Mouse (Mus musculus) liver, embryonic 16.5 days (tissue): ENCODE results near the gene Egflam. TPM values are rescaled to one million over a fixed set of nuclear protein-coding genes. Genes with fewer than 3 reads are reported as not detected.

Experiments
- ATAC-seq: fragments of 200-750 bp; cut with Nextera tagmentation; 2 replicates; pipeline ENCODE4 v1.8.0; 2017; ENCODE audit warnings: low read depth, mild to moderate bottlenecking, moderate number of reproducible peaks, moderate library complexity
- H3K27ac ChIP-seq: fragments of 300-500 bp; sonication (generic); 2 replicates; pipeline ENCODE4 v1.5.1; 2014; ENCODE audit warnings: mild to moderate bottlenecking, low read length
- H3K27me3 ChIP-seq: fragments of 300-500 bp; sonication (generic); 2 replicates; pipeline ENCODE4 v1.6.1; 2014; ENCODE audit warnings: low read depth, low read length, mixed read lengths; ENCODE audit not compliant: control insufficient read depth, insufficient read depth
- H3K36me3 ChIP-seq: fragments of 300-500 bp; sonication (generic); 2 replicates; pipeline ENCODE4 v1.6.1; 2014; ENCODE audit warnings: mild to moderate bottlenecking; ENCODE audit not compliant: control insufficient read depth, insufficient read depth
- H3K4me1 ChIP-seq: fragments of 300-500 bp; sonication (generic); 2 replicates; pipeline ENCODE4 v1.6.1; 2014; ENCODE audit warnings: low read depth, low read length, mixed read lengths; ENCODE audit not compliant: control insufficient read depth
- H3K4me2 ChIP-seq: fragments of 300-500 bp; sonication (generic); 2 replicates; pipeline ENCODE4 v1.6.1; 2014; ENCODE audit warnings: low read depth, low read length, mixed read lengths
- H3K4me3 ChIP-seq: fragments of 300-500 bp; sonication (generic); 2 replicates; pipeline ENCODE4 v1.5.1; 2014; ENCODE audit warnings: low read depth, mild to moderate bottlenecking, low read length
- H3K9ac ChIP-seq: fragments of 300-500 bp; sonication (generic); 2 replicates; pipeline ENCODE4 v1.6.1; 2014; ENCODE audit warnings: low read depth, low read length
- H3K9me3 ChIP-seq: fragments of 300-500 bp; sonication (generic); replicated peaks from 2 replicates; pipeline ENCODE4 v1.6.1; 2016; ENCODE audit warnings: low read length; ENCODE audit not compliant: control insufficient read depth
- WGBS: fragments of 180-500 bp; shearing (Covaris S2); extraction: QIAGEN DNeasy Blood & Tissue Kit; methylation state at CpG from one replicate; pipeline ENCODE4 v1.1.7; 2014; ENCODE audit not compliant: insufficient replicate concordance; 5-methylcytosine and 5-hydroxymethylcytosine counted together
- polyA plus RNA-seq: library from polyadenylated mRNA; unstranded; fragments of >200 nt; fragmentation: Nextera tagmentation; extraction: Ambion mirVana; gene quantifications from 2 replicates; pipeline ENCODE4 v1.2.1, GENCODE M21; 2015

Gene Egflam
- polyA plus RNA-seq, 1 experiment from 2014 or later: 0.90 TPM

GRCm38 (mm10) chr15:7263339-7263738 lies 134.9 kb downstream of the Egflam start:
- WGBS: 70% methylated on average over 9 of the region's 9 CpGs
- H3K4me3 ChIP-seq: no peak overlapping the region
- H3K27me3 ChIP-seq: no peaks in the 10 kb centered on the region
- no peak overlapping the region for H3K4me2 ChIP-seq
- no peaks in the 10 kb centered on the region for H3K9me3 ChIP-seq
- H3K36me3 ChIP-seq: no peaks in the 10 kb centered on the region
- no peaks in the 10 kb centered on the region for H3K4me1 ChIP-seq
- ATAC-seq: no peak
- H3K9ac ChIP-seq: no peak overlapping the region
- H3K27ac ChIP-seq: no peak overlapping the region

GRCm38 (mm10) chr15:7261371-7261770 lies 136.8 kb downstream of the Egflam start:
- Histone ChIP-seq H3K9me3 (no peaks in the 10 kb centered on the region), H3K4me1 (no peaks in the 10 kb centered on the region)
- WGBS: 47% methylated on average over 1 of the region's 1 CpGs

GRCm38 (mm10) chr15:7256577-7256976 lies 141.6 kb downstream of the Egflam start:
- H3K4me1 ChIP-seq: no peaks in the 10 kb centered on the region
- no peaks in the 10 kb centered on the region for H3K36me3 ChIP-seq
- H3K4me2 ChIP-seq: no peak overlapping the region
- 43% methylated on average over 3 of the region's 3 CpGs for WGBS
- no peak for ATAC-seq
- H3K9ac ChIP-seq: no peak overlapping the region
- no peaks in the 10 kb centered on the region for H3K9me3 ChIP-seq
- H3K27me3 ChIP-seq: no peaks in the 10 kb centered on the region
- H3K4me3 ChIP-seq: no peak overlapping the region
- H3K27ac ChIP-seq: no peak overlapping the region

More at GRCm38 (mm10) chr15:7261371-7261770, 136.8 kb downstream of the Egflam start:
- H3K36me3 ChIP-seq: no peaks in the 10 kb centered on the region
- no peak overlapping the region for H3K4me3 ChIP-seq
- H3K9ac ChIP-seq: no peak overlapping the region
- no peak overlapping the region for H3K4me2 ChIP-seq
- H3K27me3 ChIP-seq: no peaks in the 10 kb centered on the region
- no peak for ATAC-seq
- H3K27ac ChIP-seq: no peak overlapping the region

GRCm38 (mm10) chr15:7253326-7253725 lies 144.9 kb downstream of the Egflam start:
- no peaks in the 10 kb centered on the region for H3K4me1 ChIP-seq
- no peak overlapping the region for H3K4me2 ChIP-seq

GRCm38 (mm10) chr15:7252106-7252636 lies 146.0 kb downstream of the Egflam start:
- H3K4me3 ChIP-seq: no peak overlapping the region
- no peak overlapping the region for H3K4me2 ChIP-seq
- H3K27me3 ChIP-seq: no peaks in the 10 kb centered on the region
- no peak overlapping the region for H3K27ac ChIP-seq
- ATAC-seq: no peak
- H3K4me1 ChIP-seq: no peaks in the 10 kb centered on the region
- H3K36me3 ChIP-seq: no peaks in the 10 kb centered on the region
- H3K9ac ChIP-seq: no peak overlapping the region
- WGBS: 45% methylated on average over 12 of the region's 12 CpGs
- no peaks in the 10 kb centered on the region for H3K9me3 ChIP-seq

More at GRCm38 (mm10) chr15:7253326-7253725, 144.9 kb downstream of the Egflam start:
- Histone ChIP-seq H3K9me3 (no peaks in the 10 kb centered on the region), H3K27ac (no peak overlapping the region), H3K4me3 (no peak overlapping the region), H3K27me3 (no peaks in the 10 kb centered on the region), H3K9ac (no peak overlapping the region), H3K36me3 (no peaks in the 10 kb centered on the region)
- WGBS: 75% methylated on average over 6 of the region's 6 CpGs
- no peak for ATAC-seq

- no peak overlapping the region for H3K9ac ChIP-seq
- H3K27me3 ChIP-seq: no peaks in the 10 kb centered on the region
- H3K4me1 ChIP-seq: no peaks in the 10 kb centered on the region
- 76% methylated on average over 9 of the region's 9 CpGs for WGBS
- no peaks in the 10 kb centered on the region for H3K36me3 ChIP-seq
- no peak overlapping the region for H3K4me2 ChIP-seq
- H3K27ac ChIP-seq: no peak overlapping the region
- no peaks in the 10 kb centered on the region for H3K9me3 ChIP-seq
- ATAC-seq: no peak
- no peak overlapping the region for H3K4me3 ChIP-seq
These were observed 147.2 kb downstream of the Egflam start for GRCm38 (mm10) chr15:7251042-7251441.

GRCm38 (mm10) chr15:7249216-7249615 lies 149.0 kb downstream of the Egflam start:
- H3K4me3 ChIP-seq: no peak overlapping the region
- no peak for ATAC-seq
- no peak overlapping the region for H3K4me2 ChIP-seq
- H3K9me3 ChIP-seq: no peaks in the 10 kb centered on the region
- H3K4me1 ChIP-seq: no peaks in the 10 kb centered on the region
- H3K36me3 ChIP-seq: no peaks in the 10 kb centered on the region
- 70% methylated on average over 4 of the region's 4 CpGs for WGBS
- no peak overlapping the region for H3K27ac ChIP-seq
- H3K27me3 ChIP-seq: no peaks in the 10 kb centered on the region
- H3K9ac ChIP-seq: no peak overlapping the region

- Histone ChIP-seq H3K4me1 (no peaks in the 10 kb centered on the region), H3K36me3 (no peaks in the 10 kb centered on the region), H3K9ac (no peak overlapping the region), H3K9me3 (no peaks in the 10 kb centered on the region), H3K27ac (no peak overlapping the region), H3K4me2 (no peak overlapping the region), H3K27me3 (no peaks in the 10 kb centered on the region), H3K4me3 (no peak overlapping the region)
- ATAC-seq: no peak
- WGBS: 56% methylated on average over 8 of the region's 8 CpGs
These were observed 150.9 kb downstream of the Egflam start for GRCm38 (mm10) chr15:7247321-7247720.

- Histone ChIP-seq H3K9me3 (no peaks in the 10 kb centered on the region), H3K9ac (no peak overlapping the region), H3K27me3 (no peaks in the 10 kb centered on the region), H3K4me3 (no peak overlapping the region), H3K4me1 (no peaks in the 10 kb centered on the region), H3K36me3 (no peaks in the 10 kb centered on the region), H3K27ac (no peak overlapping the region), H3K4me2 (no peak overlapping the region)
- no peak for ATAC-seq
- 30% methylated on average over 15 of the region's 15 CpGs for WGBS
These were observed 155.9 kb downstream of the Egflam start for GRCm38 (mm10) chr15:7242161-7242850.
